In genomic region chr2:118415601-118416355, GRCm38 (mm10) we compare ENCODE assay signal across 31 mouse cellular contexts. TPM values are rescaled to one million over a fixed set of nuclear protein-coding genes. Genes with fewer than 3 reads are reported as not detected.
"Had no signal": no experiment of that assay in that cellular context is flagged by ENCODE, and none has a peak within 500 bp of the region (broad histone marks: within the 10 kb centered on the region; RNA-seq: fewer than 3 reads in every experiment).

No protein-coding gene starts in this region.

- H3K27ac ChIP-seq: heart, embryonic 13.5 days; heart, embryonic 15.5 days; hindbrain, embryonic 10.5 days; hindbrain, embryonic 12.5 days; hindbrain, embryonic 13.5 days; hindbrain, embryonic 14.5 days; hindbrain, embryonic 15.5 days; hindbrain, postnatal 0 days; intestine, embryonic 15.5 days; kidney, embryonic 15.5 days; kidney, postnatal 0 days; layer of hippocampus, adult 2 months; left cerebral cortex, adult 2 months had no signal

- H3K4me3 ChIP-seq: heart, embryonic 12.5 days; heart, embryonic 13.5 days; heart, embryonic 15.5 days; hindbrain, embryonic 10.5 days; hindbrain, embryonic 12.5 days; hindbrain, embryonic 13.5 days; hindbrain, embryonic 15.5 days; intestine, embryonic 15.5 days; kidney, embryonic 15.5 days; layer of hippocampus, adult 2 months; left cerebral cortex, adult 2 months had no signal

- H3K9ac ChIP-seq: heart, embryonic 12.5 days; heart, embryonic 13.5 days; heart, embryonic 15.5 days; hindbrain, embryonic 12.5 days; hindbrain, embryonic 13.5 days; hindbrain, embryonic 14.5 days; hindbrain, embryonic 15.5 days; intestine, embryonic 15.5 days; kidney, embryonic 15.5 days had no signal

- H3K9me3 ChIP-seq: heart, embryonic 15.5 days; hindbrain, embryonic 12.5 days; hindbrain, embryonic 13.5 days; hindbrain, embryonic 15.5 days; intestine, embryonic 15.5 days; kidney, embryonic 15.5 days had no signal

- H3K27me3 ChIP-seq: heart, embryonic 12.5 days; heart, embryonic 13.5 days; heart, embryonic 15.5 days; hindbrain, embryonic 12.5 days; hindbrain, embryonic 13.5 days; hindbrain, embryonic 15.5 days; intestine, embryonic 15.5 days; kidney, embryonic 15.5 days had no signal

- DNase-seq: heart, postnatal 10 days; heart, postnatal 14 days; heart, postnatal 4 days; kidney, adult 11 months; kidney, adult 18-20 months; kidney, adult 2 months; kidney, adult 8-10 months; kidney, adult 9 months; kidney, postnatal 10 days; kidney, postnatal 14 days; kidney, postnatal 25 days; kidney, postnatal 36 days; kidney, postnatal 4 days; layer of hippocampus, adult 9-11 months; layer of hippocampus, postnatal 36 days had no signal

- H3K4me1 ChIP-seq: heart, embryonic 12.5 days; heart, embryonic 15.5 days; hindbrain, embryonic 10.5 days; hindbrain, embryonic 12.5 days; hindbrain, embryonic 13.5 days; hindbrain, embryonic 15.5 days; intestine, embryonic 15.5 days; kidney, embryonic 15.5 days had no signal

RNA-seq across cellular contexts. Expression of gene Gpr176, which starts 42.6 kb away (rescaled TPM):
- total RNA-seq: hematopoietic stem cell, adult 5-6 weeks had no signal
- polyA plus RNA-seq: heart, embryonic 11.5 days had no signal
